Mouse (Mus musculus) stomach, embryonic 15.5 days (tissue): ENCODE data around the gene Dcx. TPM values are rescaled to one million over a fixed set of nuclear protein-coding genes. Genes with fewer than 3 reads are reported as not detected.
A peak's percentile ranks its signal among the peaks of the same experiment; 100 is the strongest.

Experiments
- ATAC-seq: fragments of 200-750 bp; cut with Nextera tagmentation; 2 replicates; pipeline ENCODE4 v1.8.0; 2017; ENCODE audit warnings: low read depth, moderate number of reproducible peaks, moderate TSS enrichment; ENCODE audit not compliant: insufficient read depth, low FRiP score
- H3K27ac ChIP-seq: fragments of 300-500 bp; sonication (generic); 2 replicates; pipeline ENCODE4 v1.5.1; 2015; ENCODE audit warnings: mild to moderate bottlenecking, inconsistent platforms
- H3K27me3 ChIP-seq: fragments of 300-500 bp; sonication (generic); replicated peaks from 2 replicates; pipeline ENCODE4 v1.6.1; 2015; ENCODE audit warnings: inconsistent platforms
- H3K36me3 ChIP-seq: fragments of 300-500 bp; sonication (generic); 2 replicates; pipeline ENCODE4 v1.6.1; 2015; ENCODE audit warnings: inconsistent platforms
- H3K4me1 ChIP-seq: fragments of 300-500 bp; sonication (generic); 2 replicates; pipeline ENCODE4 v1.6.1; 2015; ENCODE audit warnings: inconsistent platforms
- H3K4me2 ChIP-seq: fragments of 300-500 bp; sonication (generic); 2 replicates; pipeline ENCODE4 v1.6.1; 2015; ENCODE audit warnings: mild to moderate bottlenecking, inconsistent platforms
- H3K4me3 ChIP-seq: fragments of 300-500 bp; sonication (generic); replicated peaks from 2 replicates; pipeline ENCODE4 v1.5.1; 2015; ENCODE audit warnings: inconsistent platforms
- H3K9ac ChIP-seq: fragments of 300-500 bp; sonication (generic); 2 replicates; pipeline ENCODE4 v1.6.1; 2015; ENCODE audit warnings: inconsistent platforms
- H3K9me3 ChIP-seq: fragments of 300-500 bp; sonication (generic); 2 replicates; pipeline ENCODE4 v1.6.1; 2016; ENCODE audit warnings: inconsistent platforms
- WGBS: fragments of 180-500 bp; shearing (Covaris S2); methylation state at CpG from one replicate; pipeline ENCODE4 v1.1.7; 2015; 5-methylcytosine and 5-hydroxymethylcytosine counted together
- polyA plus RNA-seq: library from polyadenylated mRNA; unstranded; fragments of >200 nt; fragmentation: Nextera tagmentation; extraction: Ambion mirVana; gene quantifications from 2 replicates; pipeline ENCODE4 v1.2.1, GENCODE M21; 2015

The Dcx gene
- polyA plus RNA-seq, 1 experiment from 2014 or later = 4.8 TPM

DNA sequence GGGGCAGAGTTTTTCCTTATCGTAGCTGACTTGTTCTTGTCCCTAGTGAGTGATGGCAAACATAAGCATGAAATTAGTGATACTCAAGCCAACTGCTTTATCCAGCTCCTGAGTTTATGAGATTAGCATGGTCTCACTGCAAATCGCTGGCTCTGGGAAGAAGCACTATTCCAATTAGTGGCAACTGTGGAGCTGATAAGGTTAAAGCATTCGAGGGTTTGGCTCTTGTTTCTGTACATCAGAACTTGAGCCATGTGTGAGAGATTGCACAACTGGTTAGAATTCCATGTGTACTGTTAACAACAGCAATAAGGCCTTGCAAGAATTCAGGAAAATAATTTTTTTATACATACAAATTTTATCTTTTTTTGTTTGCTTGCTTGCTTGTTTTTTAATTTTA is 39.9 kb downstream of the Dcx start:
- H3K27ac ChIP-seq = no peak overlapping the region
- no peaks in the 10 kb centered on the region for H3K36me3 ChIP-seq
- H3K4me3 ChIP-seq = no peak overlapping the region
- WGBS = 56% methylated on average over 3 of the region's 3 CpGs
- no peaks in the 10 kb centered on the region for H3K9me3 ChIP-seq
- H3K4me1 ChIP-seq = no peaks in the 10 kb centered on the region
- no peaks in the 10 kb centered on the region for H3K27me3 ChIP-seq
- no peak overlapping the region for H3K9ac ChIP-seq
- H3K4me2 ChIP-seq = no peak overlapping the region
- no peak for ATAC-seq

DNA sequence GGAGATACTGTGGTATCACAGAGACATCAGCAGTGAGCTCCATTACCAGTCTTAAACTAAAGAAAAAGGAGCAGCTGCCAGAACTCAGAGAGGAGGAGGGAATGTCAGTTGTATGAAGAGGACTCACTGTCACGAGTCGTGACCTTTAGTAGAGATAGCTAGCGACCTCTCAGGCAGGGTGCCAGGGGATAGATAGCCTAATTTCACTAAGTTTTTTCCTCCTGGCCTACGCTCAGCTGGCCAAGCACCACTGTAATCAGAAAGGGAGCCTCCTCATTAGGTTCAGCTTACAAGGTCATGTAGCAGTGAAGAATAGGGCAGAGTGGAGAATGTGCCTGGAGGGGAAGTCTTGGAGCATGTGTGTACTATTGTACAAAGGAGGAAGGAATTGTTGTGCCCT is 47.3 kb downstream of the Dcx start:
- no peaks in the 10 kb centered on the region for H3K36me3 ChIP-seq
- no peaks in the 10 kb centered on the region for H3K9me3 ChIP-seq
- H3K27me3 ChIP-seq = no peaks in the 10 kb centered on the region
- no peaks in the 10 kb centered on the region for H3K4me1 ChIP-seq
- WGBS = 48% methylated on average over 4 of the region's 4 CpGs
- H3K4me2 ChIP-seq = no peak overlapping the region
- H3K27ac ChIP-seq = no peak overlapping the region
- no peak overlapping the region for H3K9ac ChIP-seq
- no peak overlapping the region for H3K4me3 ChIP-seq
- no peak for ATAC-seq

DNA sequence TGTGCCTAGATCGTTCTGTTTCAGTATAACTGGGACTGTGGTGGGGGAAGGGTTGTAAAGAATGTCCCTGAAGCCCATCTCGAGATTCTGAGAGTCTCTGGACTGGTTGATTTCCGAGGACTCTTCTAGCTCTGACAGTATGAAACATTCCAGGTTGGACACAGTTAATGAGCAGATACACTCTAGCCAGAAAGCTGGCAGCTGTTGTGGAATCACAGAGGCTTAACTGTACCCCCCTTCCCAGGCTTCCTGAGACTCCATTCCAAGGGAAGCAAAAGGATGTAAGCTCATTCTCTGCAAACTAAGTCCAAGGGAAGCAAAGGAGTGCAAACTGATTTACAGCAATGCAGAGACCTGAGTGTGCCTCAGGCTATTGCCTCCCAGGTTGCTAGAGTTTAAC is 48.2 kb downstream of the Dcx start:
- no peaks in the 10 kb centered on the region for H3K9me3 ChIP-seq
- no peaks in the 10 kb centered on the region for H3K4me1 ChIP-seq
- no peak overlapping the region for H3K4me3 ChIP-seq
- H3K36me3 ChIP-seq = no peaks in the 10 kb centered on the region
- no peak overlapping the region for H3K27ac ChIP-seq
- 32% methylated on average over 3 of the region's 3 CpGs for WGBS
- ATAC-seq = no peak
- no peak overlapping the region for H3K4me2 ChIP-seq
- H3K9ac ChIP-seq = no peak overlapping the region
- no peaks in the 10 kb centered on the region for H3K27me3 ChIP-seq

DNA sequence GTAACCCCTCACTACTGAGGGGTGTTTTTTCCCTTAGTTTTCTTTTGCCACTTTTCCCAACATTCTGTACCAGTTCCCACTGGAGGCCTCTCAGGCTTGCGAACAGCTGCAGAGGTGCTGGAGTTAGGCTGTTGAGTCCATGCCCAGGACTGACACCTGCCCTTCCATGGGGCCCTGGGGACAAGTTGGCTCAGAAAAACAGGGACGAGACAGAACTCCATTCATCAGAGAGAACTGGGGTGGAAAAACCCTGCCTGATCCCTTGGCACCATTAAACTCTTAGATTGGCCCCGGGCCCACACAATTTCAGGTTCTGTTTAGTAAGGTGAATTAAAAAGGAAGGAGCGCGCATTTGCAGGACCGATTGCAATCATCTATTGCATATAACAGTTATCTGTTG is 48.8 kb downstream of the Dcx start:
- no peaks in the 10 kb centered on the region for H3K36me3 ChIP-seq
- H3K27ac ChIP-seq = no peak overlapping the region
- no peaks in the 10 kb centered on the region for H3K9me3 ChIP-seq
- no peak overlapping the region for H3K4me2 ChIP-seq
- ATAC-seq = no peak
- H3K27me3 ChIP-seq = no peaks in the 10 kb centered on the region
- 76% methylated on average over 6 of the region's 6 CpGs for WGBS
- H3K4me1 ChIP-seq = no peaks in the 10 kb centered on the region
- no peak overlapping the region for H3K4me3 ChIP-seq
- H3K9ac ChIP-seq = no peak overlapping the region

DNA sequence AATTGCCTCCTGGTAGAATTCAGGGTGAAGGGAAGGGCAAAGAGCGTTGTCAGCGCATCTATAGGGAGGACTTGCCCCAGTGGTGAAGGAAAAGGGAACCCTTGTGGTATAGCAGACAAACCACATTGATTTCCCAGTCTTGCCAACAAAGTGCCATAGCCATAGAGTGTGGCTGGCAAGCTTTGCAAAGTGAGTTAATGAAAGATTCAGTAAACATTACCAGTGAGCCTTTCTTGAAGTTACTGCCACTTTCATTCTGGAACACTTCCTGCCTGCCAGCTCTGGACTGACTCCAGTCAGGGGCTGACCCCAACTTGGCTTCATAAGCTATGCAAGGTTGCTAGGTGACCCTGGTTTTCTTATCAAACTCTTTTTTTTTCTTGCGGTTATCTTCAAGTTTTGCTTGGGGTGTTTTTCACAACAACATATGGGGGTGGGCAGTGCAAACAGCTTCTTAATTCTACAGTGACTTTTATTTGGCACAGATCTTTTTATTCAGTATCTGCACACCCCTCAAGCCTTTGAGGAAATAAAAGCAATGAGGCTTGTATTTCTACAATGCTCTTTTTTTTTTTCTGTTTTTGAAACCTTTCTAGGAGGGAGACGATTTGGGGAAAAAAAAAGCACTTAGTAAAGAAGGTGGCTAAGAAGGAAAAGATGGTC is 51.2 kb downstream of the Dcx start:
- Histone ChIP-seq H3K9ac (no peak overlapping the region), H3K27me3 (no peaks in the 10 kb centered on the region), H3K36me3 (no peaks in the 10 kb centered on the region), H3K9me3 (no peaks in the 10 kb centered on the region), H3K4me2 (no peak overlapping the region), H3K4me1 (no peaks in the 10 kb centered on the region), H3K4me3 (no peak overlapping the region), H3K27ac (no peak overlapping the region)
- no peak for ATAC-seq
- 72% methylated on average over 4 of the region's 4 CpGs for WGBS

DNA sequence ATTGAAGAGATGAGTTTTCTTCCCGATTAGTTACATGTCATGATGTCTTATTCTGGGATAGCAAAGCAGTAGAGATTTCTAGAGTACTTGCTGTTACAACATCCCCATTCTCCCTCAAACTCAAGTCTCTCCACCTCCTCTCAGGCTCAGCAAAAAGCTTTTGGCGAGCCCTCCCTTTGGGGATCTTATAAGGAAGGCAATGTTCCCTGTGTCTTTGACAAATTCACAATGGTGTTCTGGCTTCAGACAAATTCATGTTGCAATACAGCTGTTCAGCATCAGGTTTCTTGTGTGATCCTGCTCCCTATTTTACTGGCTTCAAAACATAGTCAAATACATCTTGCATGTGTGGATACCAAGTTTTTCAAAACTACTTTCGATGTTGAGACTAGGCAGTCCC is 53.5 kb downstream of the Dcx start:
- no peak overlapping the region for H3K27ac ChIP-seq
- H3K4me1 ChIP-seq = no peaks in the 10 kb centered on the region
- H3K36me3 ChIP-seq = no peaks in the 10 kb centered on the region
- no peaks in the 10 kb centered on the region for H3K27me3 ChIP-seq
- 71% methylated on average over 3 of the region's 3 CpGs for WGBS
- ATAC-seq = no peak
- H3K9me3 ChIP-seq = no peaks in the 10 kb centered on the region
- no peak overlapping the region for H3K9ac ChIP-seq
- H3K4me2 ChIP-seq = no peak overlapping the region
- no peak overlapping the region for H3K4me3 ChIP-seq

DNA sequence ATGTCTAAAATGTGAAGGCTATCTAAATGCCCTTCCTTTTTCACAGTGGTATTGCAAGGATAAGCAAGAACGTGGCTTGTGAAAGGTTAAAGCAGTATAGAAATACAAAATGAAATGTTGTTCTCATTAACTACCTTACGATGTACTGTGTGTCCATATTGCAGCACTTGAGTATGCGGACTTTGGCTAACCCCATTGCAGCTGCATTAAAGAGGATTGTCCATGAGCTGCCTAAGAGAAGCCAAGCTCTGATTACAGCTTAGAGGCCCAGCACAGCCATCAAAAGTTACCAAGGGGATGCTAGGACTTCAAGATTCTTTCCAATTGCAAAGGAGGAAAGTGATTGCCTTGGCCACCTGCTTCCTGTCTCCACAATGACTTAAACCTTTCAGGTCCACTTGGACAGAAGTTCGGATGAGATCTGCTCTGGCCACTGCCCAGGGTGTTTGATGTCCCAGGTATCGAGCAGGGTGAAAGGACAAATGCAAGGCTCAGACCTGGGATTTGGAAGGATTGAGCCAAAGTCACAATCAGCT is 65.9 kb downstream of the Dcx start:
- ATAC-seq = no peak
- H3K4me3 ChIP-seq = no peak overlapping the region
- 64% methylated on average over 5 of the region's 5 CpGs for WGBS
- H3K9ac ChIP-seq = no peak overlapping the region
- no peaks in the 10 kb centered on the region for H3K9me3 ChIP-seq
- H3K4me1 ChIP-seq = no peaks in the 10 kb centered on the region
- no peak overlapping the region for H3K4me2 ChIP-seq
- H3K27ac ChIP-seq = no peak overlapping the region
- H3K36me3 ChIP-seq = no peaks in the 10 kb centered on the region
- H3K27me3 ChIP-seq = no peaks in the 10 kb centered on the region

DNA sequence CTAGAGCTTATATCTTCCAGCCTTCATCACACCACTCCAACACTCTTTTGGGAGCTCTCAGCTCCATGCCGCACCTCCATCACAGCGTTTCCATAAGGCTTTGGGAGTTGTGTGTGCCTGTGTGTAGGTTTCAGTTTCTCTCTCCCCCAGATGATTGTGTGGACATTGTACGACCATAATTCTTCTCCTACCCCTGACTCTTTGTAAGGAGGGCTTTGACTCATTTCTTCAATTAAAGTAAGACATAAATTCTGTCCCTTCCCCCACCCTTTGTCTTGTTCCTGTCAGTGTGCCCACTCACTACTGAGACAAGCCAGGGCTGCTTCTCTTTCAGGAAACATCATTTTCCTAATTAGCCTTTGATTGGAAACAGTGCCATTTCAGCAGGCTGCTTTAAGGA is 81.8 kb downstream of the Dcx start:
- ATAC-seq = no peak
- H3K36me3 ChIP-seq = no peaks in the 10 kb centered on the region
- no peaks in the 10 kb centered on the region for H3K9me3 ChIP-seq
- H3K4me3 ChIP-seq = no peak overlapping the region
- no peak overlapping the region for H3K27ac ChIP-seq
- H3K27me3 ChIP-seq = no peaks in the 10 kb centered on the region
- H3K4me2 ChIP-seq = no peak overlapping the region
- no peaks in the 10 kb centered on the region for H3K4me1 ChIP-seq
- H3K9ac ChIP-seq = no peak overlapping the region
- WGBS = 65% methylated on average over 3 of the region's 3 CpGs

DNA sequence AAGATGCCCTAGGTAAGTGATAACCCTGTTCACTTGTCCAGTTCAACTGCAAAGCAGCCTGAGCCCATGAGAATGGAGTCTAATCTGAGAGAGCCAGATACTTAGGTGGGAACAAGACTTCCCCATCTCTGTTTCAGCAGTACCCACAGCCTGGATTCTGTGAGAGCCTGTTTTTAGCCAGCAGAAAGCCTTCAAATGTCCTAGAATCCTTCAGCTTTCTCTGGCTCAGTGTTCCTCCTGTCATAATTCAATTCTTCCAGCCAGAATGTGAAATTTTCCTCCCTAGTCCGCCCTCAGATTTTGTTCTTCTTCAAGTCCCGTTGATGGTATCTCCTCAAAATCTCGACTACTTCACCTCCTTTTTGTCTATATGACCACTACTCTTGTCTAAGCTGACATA is 83.1 kb downstream of the Dcx start:
- WGBS = 76% methylated on average over 3 of the region's 3 CpGs
- Histone ChIP-seq H3K9me3 (no peaks in the 10 kb centered on the region), H3K27me3 (no peaks in the 10 kb centered on the region), H3K4me2 (no peak overlapping the region), H3K27ac (no peak overlapping the region), H3K36me3 (no peaks in the 10 kb centered on the region), H3K4me1 (no peaks in the 10 kb centered on the region), H3K9ac (no peak overlapping the region), H3K4me3 (no peak overlapping the region)
- ATAC-seq = no peak

DNA sequence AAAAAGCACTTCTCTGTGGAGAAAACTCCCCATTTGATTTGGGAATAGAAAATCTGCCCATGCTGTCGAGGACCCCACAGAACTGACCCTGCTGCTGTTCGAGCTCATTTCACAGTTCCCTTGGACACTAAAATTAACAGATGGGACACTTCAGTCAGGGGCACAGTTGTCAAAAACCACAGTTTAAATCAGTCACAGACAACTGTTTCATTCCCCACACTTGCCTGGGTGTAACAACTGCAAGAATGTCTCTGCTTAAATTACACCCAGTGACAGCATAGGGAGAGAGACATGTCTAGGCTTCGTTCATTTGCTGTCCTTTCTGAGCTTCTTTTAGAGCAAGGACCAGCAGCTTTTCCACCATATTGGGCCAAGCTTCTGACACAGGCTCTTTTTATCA is 86.5 kb downstream of the Dcx start:
- no peak overlapping the region for H3K4me2 ChIP-seq
- H3K27ac ChIP-seq = no peak overlapping the region
- no peaks in the 10 kb centered on the region for H3K4me1 ChIP-seq
- WGBS = 69% methylated on average over 3 of the region's 3 CpGs
- H3K27me3 ChIP-seq = no peaks in the 10 kb centered on the region
- no peak overlapping the region for H3K4me3 ChIP-seq
- H3K9me3 ChIP-seq = no peaks in the 10 kb centered on the region
- H3K36me3 ChIP-seq = no peaks in the 10 kb centered on the region
- no peak for ATAC-seq
- H3K9ac ChIP-seq = no peak overlapping the region

DNA sequence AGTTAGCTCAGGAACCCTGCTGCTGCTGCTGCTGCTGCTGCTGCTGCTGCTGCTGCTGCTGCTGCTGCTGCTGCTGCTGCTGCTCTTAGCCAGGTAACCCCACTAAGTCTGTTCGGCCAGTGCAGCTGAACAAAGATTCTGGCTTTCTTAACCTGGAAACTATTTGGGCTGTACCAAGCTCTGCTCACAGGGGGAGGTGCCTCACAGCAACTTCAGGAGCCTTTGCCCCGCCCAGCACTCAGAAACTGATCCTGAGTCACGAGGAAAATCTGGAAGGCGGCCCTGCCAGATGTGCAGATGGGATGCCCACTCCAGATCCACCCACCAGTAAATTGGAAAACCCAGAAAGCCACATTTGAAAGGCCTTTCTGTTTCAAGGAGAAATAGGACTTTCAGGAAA is 105.9 kb downstream of the Dcx start, which contains the start of gene Capn6:
Gene Capn6 (minus strand): TSS at position 203 of the 400 bp plus-strand sequence.
- Histone ChIP-seq H3K9me3 (no peaks in the 10 kb centered on the region), H3K9ac (no peak within 1 kb of the TSS), H3K27ac (no peak within 1 kb of the TSS), H3K36me3 (no peaks in the 10 kb centered on the region), H3K4me2 (peak within 1 kb of the TSS; percentile 40), H3K4me3 (peak within 1 kb of the TSS; percentile 32), H3K27me3 (no peaks in the 10 kb centered on the region), H3K4me1 (no peaks in the 10 kb centered on the region)
- ATAC-seq = peak; percentile 79
- 28% methylated on average over 4 of the region's 4 CpGs for WGBS

DNA sequence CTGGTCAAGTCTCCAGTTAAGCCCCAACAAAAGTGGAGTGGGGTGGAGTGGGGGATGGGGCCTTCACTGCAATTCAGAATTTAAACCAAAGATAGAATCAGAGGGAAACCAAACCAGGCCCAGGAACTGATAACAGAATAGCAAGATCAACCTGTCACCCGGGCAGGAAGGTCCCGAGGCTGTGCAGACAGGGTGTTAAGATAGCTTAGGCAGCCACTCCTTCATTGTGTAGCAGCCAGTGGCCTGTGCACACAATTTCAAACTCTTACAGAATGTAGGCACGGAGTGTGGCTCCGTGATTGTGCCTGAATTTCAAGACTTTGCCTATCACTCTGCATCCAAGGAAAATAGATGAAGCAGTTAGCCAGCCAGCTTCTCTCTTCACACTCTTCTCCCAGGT is 106.6 kb downstream of the Dcx start:
- no peaks in the 10 kb centered on the region for H3K27me3 ChIP-seq
- no peaks in the 10 kb centered on the region for H3K9me3 ChIP-seq
- no peak overlapping the region for H3K27ac ChIP-seq
- H3K4me2 ChIP-seq = peak overlapping the region; percentile 40
- H3K36me3 ChIP-seq = no peaks in the 10 kb centered on the region
- no peak overlapping the region for H3K9ac ChIP-seq
- H3K4me1 ChIP-seq = no peaks in the 10 kb centered on the region
- peak overlapping the region; percentile 32 for H3K4me3 ChIP-seq
- 45% methylated on average over 4 of the region's 4 CpGs for WGBS
- ATAC-seq = no peak

DNA sequence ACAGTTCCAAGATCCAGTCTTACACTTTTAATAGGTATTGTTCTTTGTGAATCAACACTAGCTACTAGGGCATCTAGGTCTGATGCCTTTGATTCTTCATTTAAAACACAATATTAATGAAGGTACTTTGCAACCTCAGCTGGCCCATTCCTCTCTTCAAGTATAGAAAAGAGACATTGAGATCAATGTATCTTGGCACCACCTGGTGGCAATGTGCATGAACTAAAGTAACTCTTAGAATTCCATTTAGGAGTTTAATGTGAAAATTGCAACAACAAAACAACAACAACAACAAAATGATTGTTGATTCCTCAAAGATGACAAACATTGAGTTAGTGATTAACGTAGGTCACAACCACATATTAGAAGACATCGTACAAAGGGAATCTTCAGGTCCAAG is 114.2 kb downstream of the Dcx start:
- WGBS = 93% methylated on average over 2 of the region's 2 CpGs

More for the DNA sequence above, 114.2 kb downstream of the Dcx start:
- Histone ChIP-seq H3K9ac (no peak overlapping the region), H3K4me1 (no peaks in the 10 kb centered on the region), H3K36me3 (no peaks in the 10 kb centered on the region), H3K27me3 (no peaks in the 10 kb centered on the region), H3K4me2 (no peak overlapping the region), H3K9me3 (no peaks in the 10 kb centered on the region), H3K27ac (no peak overlapping the region), H3K4me3 (no peak overlapping the region)
- ATAC-seq = no peak
